Mouse (Mus musculus) forebrain, embryonic 12.5 days (tissue): ENCODE measurements at regions not wholly inside any gene's neighbourhood (a gene's known extent, or its start where the extent isn't known, plus 50 kb on each side); places are given as distances from the start of the nearest gene placed in this dataset.

ENCODE experiments used
- ATAC-seq: fragments of 200-750 bp; cut with Nextera tagmentation; 2 replicates; pipeline ENCODE4 v1.8.0; 2017; ENCODE audit warnings: moderate TSS enrichment; ENCODE audit not compliant: low FRiP score
- H3K27ac ChIP-seq: fragments of 300-500 bp; sonication (generic); 2 replicates; pipeline ENCODE4 v1.5.1; 2016; ENCODE audit warnings: mild to moderate bottlenecking
- H3K27me3 ChIP-seq: fragments of 300-500 bp; sonication (generic); 2 replicates; pipeline ENCODE4 v1.6.1; 2016; ENCODE audit warnings: mild to moderate bottlenecking
- H3K36me3 ChIP-seq: fragments of 300-500 bp; sonication (generic); replicated peaks from 2 replicates; pipeline ENCODE4 v1.6.1; 2016; ENCODE audit warnings: mild to moderate bottlenecking
- H3K4me1 ChIP-seq: fragments of 300-500 bp; sonication (generic); 2 replicates; pipeline ENCODE4 v1.6.1; 2016
- H3K4me2 ChIP-seq: fragments of 300-500 bp; sonication (generic); 2 replicates; pipeline ENCODE4 v1.6.1; 2016; ENCODE audit warnings: mild to moderate bottlenecking, moderate library complexity
- H3K4me3 ChIP-seq: fragments of 300-500 bp; sonication (generic); replicated peaks from 2 replicates; pipeline ENCODE4 v1.5.1; 2016; ENCODE audit warnings: mild to moderate bottlenecking
- H3K9ac ChIP-seq: fragments of 300-500 bp; sonication (generic); 2 replicates; pipeline ENCODE4 v1.6.1; 2016; ENCODE audit warnings: mild to moderate bottlenecking
- H3K9me3 ChIP-seq: fragments of 300-500 bp; sonication (generic); 2 replicates; pipeline ENCODE4 v1.6.1; 2016
- WGBS: fragments of 180-500 bp; shearing (Covaris S2); methylation state at CpG from one replicate; pipeline ENCODE4 v1.1.7; 2016; 5-methylcytosine and 5-hydroxymethylcytosine counted together

DNA sequence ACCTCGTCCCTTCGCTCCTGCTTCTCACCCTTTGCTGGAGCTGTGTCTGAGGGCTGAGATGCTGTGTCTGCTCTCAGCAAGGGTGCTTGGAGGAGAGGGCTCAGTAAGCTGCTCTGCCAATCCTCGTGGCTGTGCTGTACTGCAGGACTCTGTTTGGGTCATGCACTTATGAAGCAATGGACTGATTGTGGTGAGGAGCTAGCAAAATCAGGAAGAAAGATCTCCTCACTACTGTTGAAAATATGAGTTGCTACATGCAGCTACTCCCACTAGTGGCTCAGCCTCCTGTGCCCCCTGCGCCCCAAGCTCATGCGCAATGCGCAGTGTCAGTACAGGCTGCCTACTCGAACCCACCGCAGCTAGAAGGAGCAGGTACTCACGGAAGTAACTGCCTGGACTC lies 362.3 kb downstream of the Phkb start:
- Histone ChIP-seq H3K27me3 (peaks cover 5% of the 10 kb centered on the region), H3K9me3 (no peaks in the 10 kb centered on the region), H3K27ac (no peak overlapping the region), H3K9ac (no peak overlapping the region), H3K4me1 (peaks cover 14% of the 10 kb centered on the region), H3K36me3 (no peaks in the 10 kb centered on the region), H3K4me2 (no peak overlapping the region), H3K4me3 (no peak overlapping the region)
- 38% methylated on average over 9 of the region's 9 CpGs for WGBS
- no peak for ATAC-seq

DNA sequence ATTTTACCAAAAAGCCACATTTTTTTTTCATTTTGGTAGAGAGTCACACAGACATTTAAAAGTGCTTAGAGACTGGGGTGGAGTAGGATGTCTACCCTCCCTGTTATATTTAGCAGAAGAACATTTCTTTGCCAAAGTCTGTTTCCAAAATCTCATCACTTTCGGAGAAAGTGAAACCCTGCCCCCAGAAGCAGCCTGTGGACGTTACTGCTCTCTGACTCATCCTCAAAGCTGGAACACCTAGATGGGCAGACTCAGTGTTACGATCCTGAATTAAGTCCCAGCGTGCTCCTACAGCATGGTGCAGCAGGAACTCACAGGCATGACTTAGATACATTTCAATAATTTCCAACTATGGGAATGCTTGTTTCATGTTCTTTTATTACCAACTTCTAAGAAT lies 361.1 kb downstream of the Phkb start:
- Histone ChIP-seq H3K4me1 (peaks cover 14% of the 10 kb centered on the region), H3K4me3 (no peak overlapping the region)
- ATAC-seq: no peak

DNA sequence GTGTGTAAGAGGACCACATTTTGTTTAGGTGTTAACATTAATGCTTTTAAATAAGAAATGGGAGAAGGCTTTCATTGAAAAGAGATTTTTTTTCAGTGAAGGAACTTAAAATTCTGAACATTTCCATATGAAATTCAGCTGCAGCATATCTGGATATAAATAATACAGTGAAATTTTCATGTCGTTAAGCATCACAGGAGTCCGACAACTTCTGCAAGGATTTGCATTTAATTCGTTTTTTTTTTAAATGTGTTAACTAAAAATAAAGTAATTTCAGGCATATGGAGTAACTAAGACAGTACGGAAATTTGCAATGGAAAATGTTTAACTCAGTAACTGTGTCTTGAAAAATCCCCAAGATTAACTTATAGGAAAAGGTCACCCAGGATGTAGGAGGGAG lies 351.5 kb downstream of the Phkb start:
- no peak for ATAC-seq
- no peak overlapping the region for H3K9ac ChIP-seq
- H3K4me2 ChIP-seq: no peak overlapping the region
- H3K9me3 ChIP-seq: no peaks in the 10 kb centered on the region
- H3K36me3 ChIP-seq: no peaks in the 10 kb centered on the region
- no peak overlapping the region for H3K27ac ChIP-seq
- H3K4me3 ChIP-seq: no peak overlapping the region
- H3K27me3 ChIP-seq: no peaks in the 10 kb centered on the region
- 93% methylated on average over 4 of the region's 4 CpGs for WGBS
- H3K4me1 ChIP-seq: no peaks in the 10 kb centered on the region

More for the DNA sequence above, 361.1 kb downstream of the Phkb start:
- peaks cover 5% of the 10 kb centered on the region for H3K27me3 ChIP-seq
- H3K4me2 ChIP-seq: no peak overlapping the region
- no peak overlapping the region for H3K9ac ChIP-seq
- no peak overlapping the region for H3K27ac ChIP-seq
- 81% methylated on average over 4 of the region's 4 CpGs for WGBS
- H3K9me3 ChIP-seq: no peaks in the 10 kb centered on the region
- no peaks in the 10 kb centered on the region for H3K36me3 ChIP-seq

DNA sequence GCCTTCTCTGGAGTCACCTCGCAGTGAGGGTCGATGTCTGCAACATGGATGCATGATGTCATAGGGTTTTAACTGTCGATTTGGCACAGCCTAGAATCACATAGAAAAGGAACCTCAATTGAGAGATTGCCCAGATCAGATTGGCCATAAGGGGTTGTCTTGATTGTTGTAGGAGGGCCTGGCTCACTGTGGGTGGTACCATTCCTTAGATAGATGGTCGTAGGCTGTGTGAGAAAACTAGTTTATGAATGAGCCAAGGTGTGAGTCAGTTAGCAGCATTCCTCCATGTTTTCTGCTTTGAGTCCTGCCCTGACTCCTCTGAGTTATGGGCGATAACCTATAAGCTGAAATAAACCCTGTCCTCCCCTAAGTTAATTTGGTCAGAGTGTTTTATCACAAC lies 343.9 kb downstream of the Phkb start:
- Histone ChIP-seq H3K4me2 (no peak overlapping the region), H3K36me3 (no peaks in the 10 kb centered on the region), H3K27me3 (no peaks in the 10 kb centered on the region), H3K27ac (no peak overlapping the region), H3K9ac (no peak overlapping the region), H3K4me1 (no peaks in the 10 kb centered on the region), H3K9me3 (no peaks in the 10 kb centered on the region), H3K4me3 (no peak overlapping the region)
- ATAC-seq: no peak
- 85% methylated on average over 5 of the region's 5 CpGs for WGBS

DNA sequence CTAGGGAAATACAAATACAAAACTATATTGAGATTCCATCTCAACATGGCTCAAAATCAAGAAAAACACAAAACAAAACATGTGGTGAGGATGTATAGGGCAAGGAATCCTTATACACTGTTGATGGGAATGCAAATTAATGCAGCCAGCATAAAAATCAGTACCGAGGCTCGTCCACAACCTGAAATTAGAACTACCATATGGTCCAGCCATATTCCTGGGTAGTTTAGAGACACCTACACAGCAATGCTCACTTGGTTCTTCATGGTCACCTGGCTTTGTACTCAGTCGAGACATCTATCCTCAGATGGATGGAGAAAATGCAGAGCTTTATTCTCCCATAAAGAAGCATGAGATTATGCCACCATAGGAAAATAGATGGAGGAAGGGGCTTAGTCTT lies 340.0 kb downstream of the Phkb start:
- no peak overlapping the region for H3K27ac ChIP-seq
- WGBS: 82% methylated on average over 3 of the region's 3 CpGs
- no peak overlapping the region for H3K4me2 ChIP-seq
- H3K9me3 ChIP-seq: no peaks in the 10 kb centered on the region
- H3K4me3 ChIP-seq: no peak overlapping the region
- no peaks in the 10 kb centered on the region for H3K4me1 ChIP-seq
- H3K27me3 ChIP-seq: no peaks in the 10 kb centered on the region
- no peak overlapping the region for H3K9ac ChIP-seq
- no peak for ATAC-seq
- no peaks in the 10 kb centered on the region for H3K36me3 ChIP-seq

DNA sequence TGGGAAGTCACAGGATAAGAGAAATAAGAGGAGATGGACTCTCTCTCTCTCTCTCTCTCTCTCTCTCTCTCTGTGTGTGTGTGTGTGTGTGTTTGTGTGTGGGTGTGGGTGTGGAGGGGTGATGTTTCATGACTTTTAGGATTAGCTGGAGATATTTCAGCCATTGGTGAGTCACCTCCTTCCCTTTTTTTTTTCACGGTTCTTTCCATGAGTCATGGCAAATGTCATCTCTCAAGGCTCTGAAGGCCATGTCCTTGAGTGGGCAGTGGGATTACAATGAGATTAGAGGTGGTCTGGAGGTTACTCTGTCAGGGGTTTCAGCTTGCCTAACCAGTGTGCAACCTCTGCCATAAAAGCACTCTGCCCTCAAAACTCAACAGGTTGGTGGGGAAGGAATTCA lies 329.3 kb downstream of the Phkb start:
- Histone ChIP-seq H3K4me1 (no peaks in the 10 kb centered on the region), H3K4me2 (no peak overlapping the region), H3K36me3 (no peaks in the 10 kb centered on the region), H3K4me3 (no peak overlapping the region), H3K9ac (no peak overlapping the region), H3K27me3 (no peaks in the 10 kb centered on the region), H3K27ac (no peak overlapping the region), H3K9me3 (no peaks in the 10 kb centered on the region)
- WGBS: 69% methylated on average over 1 of the region's 1 CpGs
- ATAC-seq: no peak

DNA sequence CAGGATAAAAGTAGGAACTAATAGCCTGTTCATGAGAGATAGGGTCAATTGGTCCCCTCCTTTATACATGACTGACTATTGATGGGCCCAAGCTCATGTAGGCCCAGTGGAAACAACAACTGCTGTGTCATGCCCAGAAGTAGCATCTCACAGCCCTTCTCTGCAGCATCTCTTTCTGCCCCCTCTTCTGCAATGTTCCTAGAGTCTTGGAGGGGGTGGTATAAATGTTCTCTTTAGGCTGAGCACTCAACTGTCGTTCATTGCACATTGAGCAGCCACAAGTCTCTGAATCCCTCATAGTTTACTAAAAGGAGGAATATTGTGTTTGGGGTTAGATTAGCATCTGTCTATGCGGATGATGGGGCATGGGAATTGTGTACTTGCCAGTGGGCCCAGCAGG lies 324.1 kb downstream of the Phkb start:
- 87% methylated on average over 2 of the region's 2 CpGs for WGBS
- Histone ChIP-seq H3K9ac (no peak overlapping the region), H3K9me3 (no peaks in the 10 kb centered on the region), H3K4me2 (no peak overlapping the region), H3K27me3 (no peaks in the 10 kb centered on the region), H3K36me3 (no peaks in the 10 kb centered on the region), H3K4me3 (no peak overlapping the region), H3K4me1 (no peaks in the 10 kb centered on the region), H3K27ac (no peak overlapping the region)
- ATAC-seq: no peak

DNA sequence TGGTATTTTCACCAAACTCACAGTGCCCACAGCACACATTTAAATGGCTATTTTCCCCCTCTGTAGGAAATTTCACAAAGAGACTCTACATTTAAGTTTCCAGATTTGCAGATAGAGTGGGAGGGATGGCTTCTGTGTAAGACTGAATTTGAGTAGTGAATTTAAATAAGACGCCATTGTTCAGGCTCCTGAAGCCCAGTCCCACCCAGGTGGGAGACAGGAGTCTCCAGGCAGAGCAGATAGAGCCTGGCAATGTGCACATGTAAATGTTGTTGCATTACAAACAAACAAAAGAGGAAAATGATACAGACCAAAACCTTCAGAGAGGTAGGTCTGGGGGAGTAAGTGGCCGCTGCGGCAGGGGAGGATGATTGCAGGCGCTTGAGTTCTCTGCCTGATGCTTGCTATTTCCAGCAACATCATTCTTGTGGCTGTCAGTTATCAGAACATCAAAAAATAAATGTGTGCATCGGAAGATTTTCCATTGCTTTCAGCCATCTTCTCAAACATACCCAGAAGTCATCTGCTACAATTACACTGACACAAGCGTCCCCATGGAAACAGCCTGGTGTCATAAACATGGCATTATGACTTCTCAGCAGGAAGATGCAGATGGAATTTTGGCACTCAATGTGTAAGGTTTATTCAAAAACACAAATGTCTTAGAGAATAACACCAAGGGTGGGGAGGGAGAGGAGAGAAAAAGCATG lies 318.5 kb downstream of the Phkb start:
- no peaks in the 10 kb centered on the region for H3K36me3 ChIP-seq
- no peaks in the 10 kb centered on the region for H3K9me3 ChIP-seq
- no peak for ATAC-seq
- no peak overlapping the region for H3K9ac ChIP-seq
- H3K4me2 ChIP-seq: no peak overlapping the region
- H3K4me3 ChIP-seq: no peak overlapping the region
- no peaks in the 10 kb centered on the region for H3K27me3 ChIP-seq
- H3K4me1 ChIP-seq: no peaks in the 10 kb centered on the region
- H3K27ac ChIP-seq: no peak overlapping the region; the same call in 1 of the 2 replicates
- 82% methylated on average over 6 of the region's 6 CpGs for WGBS

DNA sequence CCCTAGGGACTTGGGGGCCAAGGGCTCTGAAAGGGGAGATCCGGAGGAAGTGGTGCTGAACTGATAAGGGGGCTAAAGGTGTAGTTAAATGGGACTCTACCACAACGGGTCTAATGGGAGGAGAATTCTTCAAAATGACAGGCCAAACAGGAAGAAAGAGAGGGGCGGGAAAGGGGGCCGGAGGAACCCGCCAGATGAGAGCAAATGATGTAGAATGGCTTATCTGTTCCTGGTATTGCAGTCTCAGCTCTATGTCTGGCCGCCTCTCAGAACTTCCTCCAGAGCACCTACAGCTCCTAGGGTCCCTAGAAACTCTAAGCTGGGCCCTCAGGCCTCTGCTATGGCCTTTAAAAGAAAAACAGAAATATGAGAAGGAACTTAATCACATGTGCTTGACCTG lies 306.8 kb downstream of the Phkb start:
- Histone ChIP-seq H3K4me1 (no peaks in the 10 kb centered on the region), H3K9me3 (no peaks in the 10 kb centered on the region), H3K27ac (no peak overlapping the region), H3K4me3 (no peak overlapping the region), H3K4me2 (no peak overlapping the region), H3K36me3 (no peaks in the 10 kb centered on the region), H3K9ac (no peak overlapping the region), H3K27me3 (no peaks in the 10 kb centered on the region)
- WGBS: 64% methylated on average over 6 of the region's 6 CpGs
- no peak for ATAC-seq

DNA sequence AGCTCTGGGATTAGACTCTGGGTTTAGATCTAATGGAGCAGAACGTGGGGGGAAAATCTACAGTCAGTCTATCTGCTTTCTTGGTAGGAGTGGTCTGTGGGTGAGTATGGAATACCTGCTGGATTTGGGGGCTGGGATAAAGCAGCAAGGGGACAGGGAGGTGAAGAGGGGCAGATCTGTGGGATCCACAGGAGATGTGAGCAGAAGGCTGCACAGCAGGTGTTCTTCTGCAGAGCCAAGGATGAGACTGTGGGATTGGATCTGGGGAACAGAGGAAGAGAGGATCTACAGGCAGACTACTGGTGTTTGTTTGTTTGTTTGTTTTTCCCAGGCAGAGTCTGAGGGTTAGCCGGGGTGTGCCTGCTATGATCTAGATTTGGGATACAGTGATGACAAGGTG lies 284.5 kb downstream of the Phkb start:
- ATAC-seq: no peak

DNA sequence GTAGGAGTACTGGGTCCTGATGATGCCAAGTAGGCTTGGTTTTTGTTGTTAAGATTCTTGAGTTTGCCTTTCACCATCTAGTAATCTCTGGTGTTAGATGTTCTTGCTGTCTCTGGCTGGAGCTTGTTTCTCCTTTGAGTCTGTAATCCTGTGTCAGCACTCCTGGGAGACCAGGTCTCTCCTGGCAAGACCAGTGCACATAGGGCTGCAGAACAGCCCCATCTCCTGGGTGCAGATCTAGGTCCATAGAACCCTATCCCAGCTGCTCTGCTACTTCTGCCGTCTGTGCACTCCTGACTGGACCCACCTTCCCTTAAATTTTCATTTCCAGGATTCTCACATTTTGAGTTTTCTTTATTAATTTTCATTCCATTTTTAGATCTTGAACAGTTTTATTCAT lies 283.9 kb downstream of the Phkb start:
- Histone ChIP-seq H3K4me1 (no peaks in the 10 kb centered on the region), H3K36me3 (no peaks in the 10 kb centered on the region), H3K27ac (no peak overlapping the region), H3K4me2 (no peak overlapping the region), H3K4me3 (no peak overlapping the region), H3K9ac (no peak overlapping the region), H3K27me3 (no peaks in the 10 kb centered on the region), H3K9me3 (no peaks in the 10 kb centered on the region)
- no peak for ATAC-seq
- WGBS: 74% methylated on average over 1 of the region's 1 CpGs

More for the DNA sequence above, 284.5 kb downstream of the Phkb start:
- Histone ChIP-seq H3K27me3 (no peaks in the 10 kb centered on the region), H3K27ac (no peak overlapping the region), H3K36me3 (no peaks in the 10 kb centered on the region), H3K9ac (no peak overlapping the region), H3K9me3 (no peaks in the 10 kb centered on the region), H3K4me2 (no peak overlapping the region), H3K4me3 (no peak overlapping the region), H3K4me1 (no peaks in the 10 kb centered on the region)
- 82% methylated on average over 2 of the region's 2 CpGs for WGBS
